Mouse (Mus musculus) neural tube, embryonic 10.5 days (tissue): ENCODE data around the gene Itgav.

Experiments used
- DNase-seq: peaks from one replicate; pipeline ENCODE4 v3.0.0-alpha.2; 2017; ENCODE audit warnings: low spot score; ENCODE audit errors: extremely low spot score

Itgav gene

GRCm38 (mm10) chr2:83744276-83744952 is 20.2 kb downstream of the Itgav start:
- no peak for DNase-seq

GRCm38 (mm10) chr2:83745257-83745656 is 21.1 kb downstream of the Itgav start:
- DNase-seq = no peak

- no peak for DNase-seq
Observed at GRCm38 (mm10) chr2:83748581-83749118, 24.5 kb downstream of the Itgav start.

GRCm38 (mm10) chr2:83753008-83753407 is 28.8 kb downstream of the Itgav start:
- no peak for DNase-seq

GRCm38 (mm10) chr2:83754306-83754837 is 30.2 kb downstream of the Itgav start:
- no peak for DNase-seq

GRCm38 (mm10) chr2:83758606-83759215 is 34.5 kb downstream of the Itgav start:
- no peak for DNase-seq

- peak; percentile 36 for DNase-seq
Observed at GRCm38 (mm10) chr2:83759216-83759648, 35.0 kb downstream of the Itgav start.

GRCm38 (mm10) chr2:83759667-83760066 is 35.5 kb downstream of the Itgav start:
- DNase-seq = no peak

- no peak for DNase-seq
Observed at GRCm38 (mm10) chr2:83760112-83760511, 35.9 kb downstream of the Itgav start.

- no peak for DNase-seq
Observed at GRCm38 (mm10) chr2:83761506-83761905, 37.3 kb downstream of the Itgav start.

- no peak for DNase-seq
Observed at GRCm38 (mm10) chr2:83762106-83762855, 38.1 kb downstream of the Itgav start.

GRCm38 (mm10) chr2:83766058-83766457 is 41.9 kb downstream of the Itgav start:
- DNase-seq = no peak

GRCm38 (mm10) chr2:83766878-83767277 is 42.7 kb downstream of the Itgav start:
- DNase-seq = no peak

GRCm38 (mm10) chr2:83768311-83769047 is 44.3 kb downstream of the Itgav start:
- DNase-seq = no peak

GRCm38 (mm10) chr2:83771155-83771812 is 47.1 kb downstream of the Itgav start:
- DNase-seq = no peak

- no peak for DNase-seq
Observed at GRCm38 (mm10) chr2:83791330-83792073, 67.3 kb downstream of the Itgav start.

- no peak for DNase-seq
Observed at GRCm38 (mm10) chr2:83792102-83792501, 67.9 kb downstream of the Itgav start.

- DNase-seq = no peak
Observed at GRCm38 (mm10) chr2:83795766-83796165, 71.6 kb downstream of the Itgav start.

- DNase-seq = no peak
Observed at GRCm38 (mm10) chr2:83797902-83798497, 73.8 kb downstream of the Itgav start.
